Mouse (Mus musculus): ENCODE measurements around the gene Rrnad1.

Rrnad1 gene

DNA sequence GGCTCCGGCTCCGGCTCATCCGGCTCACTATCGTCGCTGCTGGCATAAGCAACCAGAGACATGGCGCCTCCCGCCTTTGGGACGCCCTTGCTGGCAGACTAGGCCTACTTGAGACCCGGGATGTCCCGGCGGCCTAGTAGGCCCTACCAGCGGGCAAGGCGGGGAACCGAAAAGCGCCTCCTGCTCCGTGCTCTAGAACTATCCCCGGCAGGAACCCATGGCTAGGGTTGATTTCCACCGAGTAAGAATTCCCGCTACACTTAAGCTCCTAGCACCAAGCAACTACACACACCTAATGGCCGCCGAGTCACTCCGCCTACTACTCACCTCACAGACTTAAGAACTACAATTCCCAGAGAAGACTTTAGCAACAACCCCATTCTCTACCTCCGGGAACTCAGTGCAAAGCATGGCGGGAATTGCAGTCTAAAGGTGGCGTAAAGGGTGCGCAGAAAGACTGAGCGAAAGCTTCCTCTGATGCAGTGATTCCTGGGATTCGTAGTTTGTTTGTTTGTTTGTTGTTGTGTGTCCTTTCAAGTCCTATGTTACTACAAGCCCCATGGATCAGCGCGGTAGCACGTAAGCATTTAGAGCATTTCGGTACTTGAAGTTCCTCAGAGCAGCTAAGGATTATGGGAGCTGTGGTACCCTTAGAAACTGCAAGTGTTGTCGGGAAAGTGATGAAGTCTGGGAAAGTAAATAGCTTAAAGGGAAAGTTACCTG, 45.1 kb downstream of the Rrnad1 start, which contains the start of gene Prcc:
TSS of gene Prcc (minus strand) at position 328 of the 723 bp plus-strand sequence.
- under 1% methylated on average over 33 of the region's 33 CpGs for WGBS

DNA sequence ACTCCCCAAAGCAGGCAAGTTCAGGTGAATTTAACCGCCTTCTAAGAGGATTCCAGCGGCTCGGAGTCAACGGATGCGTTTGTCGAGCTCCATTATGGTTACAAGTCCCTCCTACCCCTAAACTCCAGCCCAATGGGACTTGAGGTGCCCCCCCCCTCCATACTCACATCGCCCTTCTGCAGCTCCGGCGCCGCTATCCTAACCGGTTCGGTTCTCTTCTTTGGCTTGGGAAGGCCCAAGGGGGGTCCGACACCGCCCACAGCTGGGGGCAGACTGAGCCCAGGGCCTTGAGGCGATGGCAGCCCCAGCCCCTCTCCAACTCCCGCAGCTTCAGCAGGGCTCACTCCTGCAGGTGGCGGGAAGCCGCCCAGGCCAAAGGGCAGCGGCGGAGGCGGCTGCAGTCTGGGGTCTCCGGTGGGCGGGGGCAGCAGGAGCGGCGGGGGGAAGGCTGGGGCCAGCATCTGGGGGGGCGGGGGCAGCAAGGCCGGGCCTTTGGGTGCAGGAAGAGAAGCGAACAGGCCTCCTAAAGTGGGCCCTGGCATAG, 45.7 kb downstream of the Rrnad1 start:
- WGBS = under 1% methylated on average over 27 of the region's 28 CpGs

DNA sequence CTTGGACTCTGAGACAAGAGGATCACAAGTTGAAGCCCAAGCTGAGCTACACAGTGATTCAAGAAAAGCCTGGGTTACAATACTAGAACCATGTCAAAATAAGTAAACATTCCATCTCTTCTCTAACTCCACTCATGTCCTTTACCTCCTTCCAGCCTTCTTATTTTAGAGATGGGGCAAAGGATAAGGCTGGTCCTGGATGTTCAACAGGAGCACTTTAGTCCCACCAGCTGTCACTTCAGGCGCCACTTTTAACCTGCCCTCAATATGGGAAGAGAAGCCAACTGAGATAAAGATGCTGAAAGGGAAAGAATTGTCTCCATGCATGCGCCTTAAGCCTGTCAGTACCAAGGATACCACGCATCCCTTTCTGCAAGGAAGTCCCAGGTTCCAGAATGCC, 46.2 kb downstream of the Rrnad1 start:
- WGBS = 1% methylated on average over 3 of the region's 3 CpGs

DNA sequence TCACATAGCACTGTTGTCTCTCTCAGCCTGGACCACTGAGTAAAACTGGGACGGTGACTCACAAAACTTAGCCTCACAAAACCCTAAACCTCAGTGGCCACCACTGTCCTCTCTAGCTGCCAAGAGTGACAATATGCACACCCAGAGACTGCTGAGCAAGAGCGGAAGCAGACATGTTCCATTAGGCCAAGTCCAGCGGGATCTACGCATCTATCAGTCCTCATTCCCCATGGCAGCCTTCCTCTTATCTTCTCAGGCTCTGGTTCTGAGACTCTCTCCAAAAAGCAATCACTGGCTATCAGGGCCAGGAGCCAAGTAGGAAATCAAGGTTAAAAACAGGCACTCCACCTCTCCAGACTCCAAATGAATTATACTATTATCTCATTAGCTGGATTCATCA, 52.8 kb downstream of the Rrnad1 start:
- 88% methylated on average over 4 of the region's 4 CpGs for WGBS
